Mouse (Mus musculus) small intestine, adult 2 months (tissue): ENCODE results near the gene Fndc10.
"Not testable (repeated sequence)": the region's sequence is repeated elsewhere in the genome, so short reads cannot be mapped to it uniquely, and the experiment has no call there.

Experiments
- CTCF ChIP-seq: fragments of 200-500 bp; IDR thresholded peaks from 2 replicates; pipeline ENCODE4 v1.5.1; 2012; ENCODE audit warnings: low read depth, mild to moderate bottlenecking, control low read depth, inconsistent platforms, low read length, moderate library complexity, mixed read lengths; ENCODE audit not compliant: insufficient replicate concordance, insufficient read length; ENCODE audit errors: extremely low read depth
- POLR2A ChIP-seq: fragments of 200-500 bp; IDR thresholded peaks from 2 replicates; pipeline ENCODE4 v1.6.1; 2012; ENCODE audit warnings: low read depth, mild to moderate bottlenecking, control low read depth, inconsistent platforms, low read length, moderate library complexity

- TF ChIP-seq POLR2A, CTCF: not testable (repeated sequence)
Measured at GRCm38 (mm10) chr4:155645308-155645707, 48.8 kb upstream of the Fndc10 start, which contains the start of gene Gm10563.
